Mouse (Mus musculus) intestine, embryonic 16.5 days (tissue): ENCODE results near the gene Il13ra1. TPM values are rescaled to one million over a fixed set of nuclear protein-coding genes. Genes with fewer than 3 reads are reported as not detected.

ENCODE experiments used
- ATAC-seq: fragments of 200-750 bp; cut with Nextera tagmentation; 2 replicates; pipeline ENCODE4 v1.8.0; 2017; ENCODE audit warnings: moderate TSS enrichment, moderate library complexity
- H3K27ac ChIP-seq: fragments of 300-500 bp; sonication (generic); 2 replicates; pipeline ENCODE4 v1.5.1; 2014; ENCODE audit warnings: mild to moderate bottlenecking, low read length
- H3K27me3 ChIP-seq: fragments of 300-500 bp; sonication (generic); replicated peaks from 2 replicates; pipeline ENCODE4 v1.6.1; 2014; ENCODE audit warnings: low read length, control low read depth, mixed read lengths; ENCODE audit not compliant: control insufficient read depth, insufficient read depth
- H3K36me3 ChIP-seq: fragments of 300-500 bp; sonication (generic); 2 replicates; pipeline ENCODE4 v1.6.1; 2014; ENCODE audit warnings: low read length, control low read depth; ENCODE audit not compliant: control insufficient read depth, insufficient read depth
- H3K4me1 ChIP-seq: fragments of 300-500 bp; sonication (generic); 2 replicates; pipeline ENCODE4 v1.6.1; 2014; ENCODE audit warnings: low read length, control low read depth, mixed read lengths; ENCODE audit not compliant: control insufficient read depth, insufficient read depth
- H3K4me2 ChIP-seq: fragments of 300-500 bp; sonication (generic); 2 replicates; pipeline ENCODE4 v1.6.1; 2014; ENCODE audit warnings: low read depth, low read length, control low read depth
- H3K4me3 ChIP-seq: fragments of 300-500 bp; sonication (generic); 2 replicates; pipeline ENCODE4 v1.5.1; 2014; ENCODE audit warnings: mild to moderate bottlenecking, low read length
- H3K9ac ChIP-seq: fragments of 300-500 bp; sonication (generic); 2 replicates; pipeline ENCODE4 v1.6.1; 2014; ENCODE audit warnings: low read depth, low read length
- H3K9me3 ChIP-seq: fragments of 300-500 bp; sonication (generic); 2 replicates; pipeline ENCODE4 v1.6.1; 2016; ENCODE audit warnings: low read length, control low read depth; ENCODE audit not compliant: control insufficient read depth
- WGBS: fragments of 180-500 bp; shearing (Covaris S2); extraction: QIAGEN DNeasy Blood & Tissue Kit; methylation state at CpG from one replicate; pipeline ENCODE4 v1.1.7; 2014; 5-methylcytosine and 5-hydroxymethylcytosine counted together
- polyA plus RNA-seq: library from polyadenylated mRNA; unstranded; fragments of >200 nt; fragmentation: Nextera tagmentation; extraction: Ambion mirVana; gene quantifications from 2 replicates; pipeline ENCODE4 v1.2.1, GENCODE M21; 2015

The Il13ra1 gene
- polyA plus RNA-seq: 24.3 TPM in 2 replicates

- Histone ChIP-seq H3K27ac (no peak within 1 kb of the TSS), H3K4me1 (no peaks in the 10 kb centered on the region), H3K4me2 (peak within 1 kb of the TSS; percentile 65), H3K27me3 (no peaks in the 10 kb centered on the region), H3K4me3 (peak within 1 kb of the TSS; percentile 61), H3K36me3 (no peaks in the 10 kb centered on the region), H3K9ac (peak within 1 kb of the TSS; percentile 73), H3K9me3 (no peaks in the 10 kb centered on the region)
- ATAC-seq: peak; percentile 91
- 10% methylated on average over 35 of the region's 51 CpGs for WGBS
These were observed at the start of gene Il13ra1 for GRCm38 (mm10) chrX:36111622-36112421. Gene Il13ra1 (plus strand): TSS chrX:36112110.

DNA sequence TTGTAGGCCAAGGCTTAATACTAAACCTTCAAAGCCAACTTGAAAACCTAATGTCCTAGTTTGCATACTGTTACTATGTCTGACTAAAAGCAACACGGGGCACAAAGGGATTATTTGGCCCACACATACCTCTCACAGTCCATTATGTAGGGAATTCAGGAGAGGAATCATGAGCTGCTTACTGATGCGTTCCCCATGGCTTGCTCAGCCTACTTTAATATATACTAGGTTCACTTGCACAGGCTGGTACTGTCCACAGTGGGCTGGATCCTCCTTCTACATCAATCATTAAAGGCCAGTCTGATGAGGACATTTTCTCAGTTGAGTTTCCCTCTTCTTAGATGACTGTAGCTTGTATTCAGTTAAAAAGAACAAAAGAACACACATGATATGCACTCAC lies 37.9 kb upstream of the Il13ra1 start:
- H3K27ac ChIP-seq: no peak overlapping the region
- no peaks in the 10 kb centered on the region for H3K4me1 ChIP-seq
- no peak for ATAC-seq
- no peaks in the 10 kb centered on the region for H3K9me3 ChIP-seq
- H3K4me3 ChIP-seq: no peak overlapping the region
- no peak overlapping the region for H3K4me2 ChIP-seq
- H3K27me3 ChIP-seq: no peaks in the 10 kb centered on the region
- H3K9ac ChIP-seq: no peak overlapping the region
- WGBS: 78% methylated on average over 2 of the region's 2 CpGs
- no peaks in the 10 kb centered on the region for H3K36me3 ChIP-seq

DNA sequence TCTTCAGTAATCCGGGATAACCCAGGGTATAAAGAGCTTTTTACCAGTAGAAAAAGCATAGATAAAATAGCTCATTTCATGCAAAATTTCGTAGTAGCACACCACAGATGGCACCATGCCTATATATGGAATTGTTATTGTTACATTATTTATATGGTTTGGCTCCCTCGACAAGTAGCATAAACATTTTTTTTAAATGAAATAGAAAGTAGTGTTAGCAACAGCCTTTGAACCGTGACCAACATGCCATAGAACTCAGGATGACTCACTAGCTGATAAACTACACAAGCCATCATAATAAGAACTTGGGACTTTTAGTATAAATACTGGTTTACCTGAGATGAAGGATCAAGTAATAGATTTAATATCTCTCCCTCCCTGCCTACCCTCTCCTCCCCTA lies 34.7 kb upstream of the Il13ra1 start:
- peak; percentile 46 for ATAC-seq

DNA sequence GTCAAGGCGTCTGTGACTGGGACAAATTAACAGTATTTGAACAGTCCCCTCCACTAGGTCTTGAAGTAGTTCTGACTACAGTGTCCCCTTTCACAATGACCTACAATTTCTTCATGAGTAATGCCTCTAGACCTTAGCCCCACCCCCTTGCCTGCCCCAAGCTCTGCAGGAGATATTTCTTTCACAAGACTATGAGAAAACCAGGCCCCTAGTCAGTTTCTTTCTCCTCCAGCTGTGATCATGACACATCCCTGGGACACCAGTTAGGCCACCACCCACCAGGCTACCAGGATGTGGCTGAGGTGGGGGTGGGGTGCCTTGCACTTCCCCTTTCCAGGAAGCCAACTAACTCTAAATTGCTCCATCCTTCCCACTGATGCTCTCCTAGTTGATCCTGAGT lies 29.0 kb upstream of the Il13ra1 start:
- 80% methylated on average over 1 of the region's 1 CpGs for WGBS
- H3K9me3 ChIP-seq: no peaks in the 10 kb centered on the region
- no peak overlapping the region for H3K27ac ChIP-seq
- no peaks in the 10 kb centered on the region for H3K27me3 ChIP-seq
- no peaks in the 10 kb centered on the region for H3K4me1 ChIP-seq
- no peak for ATAC-seq
- no peak overlapping the region for H3K4me3 ChIP-seq
- no peaks in the 10 kb centered on the region for H3K36me3 ChIP-seq
- H3K4me2 ChIP-seq: no peak overlapping the region
- H3K9ac ChIP-seq: no peak overlapping the region

More for the DNA sequence above, 34.7 kb upstream of the Il13ra1 start:
- no peaks in the 10 kb centered on the region for H3K36me3 ChIP-seq
- no peaks in the 10 kb centered on the region for H3K27me3 ChIP-seq
- no peak overlapping the region for H3K4me3 ChIP-seq
- H3K27ac ChIP-seq: no peak overlapping the region
- WGBS: 53% methylated on average over 4 of the region's 4 CpGs
- H3K9ac ChIP-seq: no peak overlapping the region
- no peak overlapping the region for H3K4me2 ChIP-seq
- H3K4me1 ChIP-seq: no peaks in the 10 kb centered on the region
- no peaks in the 10 kb centered on the region for H3K9me3 ChIP-seq

DNA sequence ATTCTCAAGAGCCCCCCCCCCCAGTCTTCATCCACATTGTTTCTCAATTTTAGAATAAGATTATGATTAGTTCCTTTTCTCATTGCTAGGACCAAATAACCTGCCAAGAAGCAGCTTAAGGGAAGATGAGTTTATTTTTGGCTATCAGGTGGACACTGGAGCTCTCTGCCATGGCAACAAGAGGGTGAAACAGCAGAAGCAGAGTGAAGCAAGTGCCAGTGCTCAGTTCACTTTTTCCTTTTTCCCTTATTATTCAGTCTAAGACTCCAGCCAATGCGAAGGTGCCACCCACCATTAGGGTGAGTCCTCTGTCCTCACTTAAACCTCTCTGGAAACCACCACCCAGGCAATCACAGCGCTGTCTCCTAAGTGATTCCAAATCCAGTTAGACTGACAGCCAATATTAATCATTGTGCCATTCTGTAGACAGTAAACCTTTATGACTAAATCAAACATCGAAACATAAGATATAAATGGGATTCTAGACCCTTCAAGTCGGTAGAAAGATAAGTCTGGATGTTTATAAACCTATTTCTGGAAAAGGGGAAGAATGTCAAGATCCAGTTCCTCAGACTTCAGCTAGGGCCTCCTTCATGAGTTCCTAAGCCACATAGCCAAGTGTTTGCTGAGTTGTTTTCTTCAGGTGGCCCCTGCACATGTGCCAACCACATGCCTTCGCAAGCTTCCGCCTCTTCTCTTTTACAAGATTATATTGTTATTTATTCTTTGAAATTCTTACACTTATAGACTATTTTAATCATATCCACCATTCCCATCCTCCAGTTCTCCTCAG lies 23.2 kb upstream of the Il13ra1 start:
- Histone ChIP-seq H3K4me1 (no peaks in the 10 kb centered on the region), H3K27me3 (no peaks in the 10 kb centered on the region), H3K36me3 (no peaks in the 10 kb centered on the region), H3K4me3 (no peak overlapping the region), H3K9ac (no peak overlapping the region), H3K27ac (no peak overlapping the region), H3K9me3 (no peaks in the 10 kb centered on the region), H3K4me2 (no peak overlapping the region)
- WGBS: 86% methylated on average over 6 of the region's 6 CpGs
- no peak for ATAC-seq

GRCm38 (mm10) chrX:36100883-36101282 lies 11.0 kb upstream of the Il13ra1 start:
- ATAC-seq: no peak
- no peak overlapping the region for H3K9ac ChIP-seq
- no peak overlapping the region for H3K4me2 ChIP-seq
- 95% methylated on average over 1 of the region's 1 CpGs for WGBS
- no peaks in the 10 kb centered on the region for H3K36me3 ChIP-seq
- no peaks in the 10 kb centered on the region for H3K9me3 ChIP-seq
- no peak overlapping the region for H3K4me3 ChIP-seq
- H3K27me3 ChIP-seq: no peaks in the 10 kb centered on the region
- no peak overlapping the region for H3K27ac ChIP-seq
- no peaks in the 10 kb centered on the region for H3K4me1 ChIP-seq

DNA sequence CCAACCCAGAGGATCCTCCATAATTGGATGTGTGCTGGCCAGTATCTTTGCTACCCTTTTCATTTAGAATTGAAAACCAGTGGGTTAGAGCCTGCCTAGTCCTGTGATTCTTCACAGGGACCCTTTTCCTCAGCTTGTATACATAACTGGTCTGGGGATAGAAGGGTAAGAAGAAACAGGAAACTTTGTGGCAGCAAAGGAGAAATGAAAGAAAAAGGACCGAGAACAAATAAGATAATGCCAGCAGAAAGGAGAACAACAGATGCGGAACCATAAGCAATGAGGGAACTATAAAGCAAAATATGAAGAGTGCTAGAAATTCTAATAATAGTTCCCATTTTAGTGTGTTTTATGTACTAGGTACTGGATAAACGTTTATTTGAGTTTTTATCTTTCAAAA lies 10.6 kb upstream of the Il13ra1 start:
- no peak overlapping the region for H3K4me3 ChIP-seq

GRCm38 (mm10) chrX:36108601-36109000 lies 3.3 kb upstream of the Il13ra1 start:
- H3K9me3 ChIP-seq: no peaks in the 10 kb centered on the region
- no peak overlapping the region for H3K4me2 ChIP-seq
- no peaks in the 10 kb centered on the region for H3K27me3 ChIP-seq
- 46% methylated on average over 3 of the region's 3 CpGs for WGBS
- no peak overlapping the region for H3K4me3 ChIP-seq
- no peak overlapping the region for H3K9ac ChIP-seq
- H3K4me1 ChIP-seq: no peaks in the 10 kb centered on the region
- ATAC-seq: no peak
- H3K36me3 ChIP-seq: no peaks in the 10 kb centered on the region
- no peak overlapping the region for H3K27ac ChIP-seq

More for the DNA sequence above, 10.6 kb upstream of the Il13ra1 start:
- Histone ChIP-seq H3K9me3 (no peaks in the 10 kb centered on the region), H3K27ac (no peak overlapping the region), H3K36me3 (no peaks in the 10 kb centered on the region), H3K4me1 (no peaks in the 10 kb centered on the region), H3K9ac (no peak overlapping the region), H3K27me3 (no peaks in the 10 kb centered on the region), H3K4me2 (no peak overlapping the region)
- ATAC-seq: no peak
- 65% methylated on average over 3 of the region's 3 CpGs for WGBS

GRCm38 (mm10) chrX:36112422-36112750 lies 476 bp downstream of the Il13ra1 start:
- H3K4me2 ChIP-seq: peak overlapping the region; percentile 65
- no peaks in the 10 kb centered on the region for H3K27me3 ChIP-seq
- 19% methylated on average over 9 of the region's 9 CpGs for WGBS
- ATAC-seq: peak; percentile 53; the same call in 1 of the 2 replicates
- H3K27ac ChIP-seq: no peak overlapping the region
- no peaks in the 10 kb centered on the region for H3K36me3 ChIP-seq
- H3K4me1 ChIP-seq: no peaks in the 10 kb centered on the region
- no peaks in the 10 kb centered on the region for H3K9me3 ChIP-seq
- H3K4me3 ChIP-seq: peak overlapping the region; percentile 61
- H3K9ac ChIP-seq: peak overlapping the region; percentile 73
